ENCODE assay signal across 8 mouse cellular contexts in the genomic region with DNA sequence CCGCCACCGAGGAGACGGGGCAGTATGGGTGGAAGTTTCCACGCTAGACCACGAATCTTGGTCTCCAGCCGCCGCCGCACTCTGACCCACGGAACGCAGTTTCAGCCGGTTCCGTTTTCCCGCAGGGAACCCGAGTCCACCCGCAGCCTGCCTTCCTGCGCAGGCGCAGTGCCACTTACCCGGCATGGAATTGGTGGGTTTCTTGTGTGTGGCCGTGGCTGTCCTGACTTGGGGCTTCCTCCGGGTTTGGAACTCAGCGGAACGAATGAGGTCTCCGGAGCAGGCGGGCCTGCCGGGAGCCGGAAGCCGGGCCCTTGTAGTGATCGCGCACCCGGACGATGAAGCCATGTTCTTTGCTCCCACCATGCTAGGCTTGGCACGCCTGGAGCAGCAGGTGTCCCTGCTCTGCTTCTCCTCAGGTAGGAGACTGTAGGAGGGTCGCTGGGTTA. TPM values are rescaled to one million over a fixed set of nuclear protein-coding genes. Genes with fewer than 3 reads are reported as not detected.
DNase-seq lines count a peak whose midpoint lies in the region; ATAC-seq lines count a peak whose summit lies in the region.

A gene (plus strand): TSS at position 185 of the 449 bp plus-strand sequence.
A gene (minus strand): TSS at position 266 of the 449 bp plus-strand sequence.

- no peaks in the 10 kb centered on the region for H3K9me3 ChIP-seq in intestine, embryonic 14.5 days (ENCODE audit: control insufficient read depth, low read length)

- WGBS in intestine, embryonic 14.5 days, result under 1% methylated on average over 33 of the region's 33 CpGs

- peak; percentile 89 to 96 for DNase-seq in adrenal gland, adult (ENCODE audit: inconsistent age in 2 of 2, low spot score in 1 of 2)
- peak; percentile 90 for DNase-seq in embryo, embryonic 10 days (ENCODE audit: low spot score)
- peak; percentile 85 for DNase-seq in gastrocnemius, postnatal 14 days
- DNase-seq in intestine, embryonic 14.5 days (ENCODE audit: low spot score), result peak; percentile 90
- peak; percentile 89 to 93 for DNase-seq in left cerebral cortex, postnatal 10 days (ENCODE audit: extremely low spot score in 1 of 2, low spot score in 2 of 2)
- DNase-seq in right cerebral cortex, postnatal 10 days (ENCODE audit: low spot score in 2 of 2), result peak; percentile 94
- peak; percentile 82 for DNase-seq in urinary bladder, postnatal 14 days (ENCODE audit: low spot score)

- peak within 1 kb of the TSS; percentile 82 for H3K4me3 ChIP-seq in intestine, embryonic 14.5 days (ENCODE audit: low read depth, low read length)

- H3K4me1 ChIP-seq in intestine, embryonic 14.5 days (replicated peaks; ENCODE audit: control insufficient read depth, insufficient read depth, low read length), result peaks cover 9% of the 10 kb centered on the region; the same call in 1 of the 2 replicates

- H3K4me2 ChIP-seq in intestine, embryonic 14.5 days (ENCODE audit: low read length), result peak within 1 kb of the TSS; percentile 84

- H3K27me3 ChIP-seq in intestine, embryonic 14.5 days (replicated peaks; ENCODE audit: control insufficient read depth, insufficient read depth, low read length), result no peaks in the 10 kb centered on the region

- H3K27ac ChIP-seq in intestine, embryonic 14.5 days (ENCODE audit: low read depth), result peak within 1 kb of the TSS; percentile 97

- peak; percentile 45 for ATAC-seq in intestine, embryonic 14.5 days (replicated peaks; ENCODE audit: low FRiP score, low TSS enrichment, low read depth)
- ATAC-seq in megakaryocyte progenitor cell, adult 5-6 weeks (replicated peaks; ENCODE audit: poor library complexity), result peak; percentile 63

- H3K36me3 ChIP-seq in intestine, embryonic 14.5 days (ENCODE audit: control insufficient read depth, insufficient read depth, low read length), result no peaks in the 10 kb centered on the region

- intact Hi-C loops in gastrocnemius, postnatal 14 days (cut with DNase I; ENCODE audit: low total_unique reads), result no loop called here
- intact Hi-C loops in left cerebral cortex, postnatal 10 days (cut with DNase I), result loop anchor here (5.0 kb wide), 1 partner anchor 79 kb away; a partner anchor contains a TSS

- H3K9ac ChIP-seq in intestine, embryonic 14.5 days (ENCODE audit: low read length), result peak within 1 kb of the TSS; percentile 98

RNA-seq across cellular contexts. Expression of the first gene that starts in this region (rescaled TPM):
- 1 to 10 TPM; 2.7 to 3.0 TPM for total RNA-seq in gastrocnemius, postnatal 14 days (2021)
- 12.0 and 13.5 TPM in 2 replicates for polyA plus RNA-seq in intestine, embryonic 14.5 days (2014; fragmentation: Nextera tagmentation; extraction: Ambion mirVana)
- 1 to 10 TPM; 6.5 to 6.8 TPM for total RNA-seq in left cerebral cortex, postnatal 10 days (2021)
- 6.5 and 9.2 TPM in 2 replicates for total RNA-seq in megakaryocyte progenitor cell, adult 5-6 weeks (2015)
- 2.0 and 2.4 TPM in 2 replicates for total RNA-seq in megakaryocyte progenitor cell, adult 5-6 weeks (2017)

RNA-seq across cellular contexts. Expression of the second gene that starts in this region (rescaled TPM):
- total RNA-seq in gastrocnemius, postnatal 14 days (2021), result 100 to 1,000 TPM; 109 to 116 TPM
- 139 and 158 TPM in 2 replicates for polyA plus RNA-seq in intestine, embryonic 14.5 days (2014; fragmentation: Nextera tagmentation; extraction: Ambion mirVana)
- 100 to 1,000 TPM; 260 to 273 TPM for total RNA-seq in left cerebral cortex, postnatal 10 days (2021)
- total RNA-seq in megakaryocyte progenitor cell, adult 5-6 weeks (2015), result 354 and 377 TPM in 2 replicates
- 211 and 287 TPM in 2 replicates for total RNA-seq in megakaryocyte progenitor cell, adult 5-6 weeks (2017)

Comparison
In these comparisons a context has a peak if more than half of its experiments do, and no peak if none do; other contexts are left out.
1. Peak in every context shown above with its lines: DNase-seq, ATAC-seq, H3K4me3 ChIP-seq and H3K27ac ChIP-seq.